Mouse (Mus musculus): ENCODE data around the gene Clip1. TPM values are rescaled to one million over a fixed set of nuclear protein-coding genes. Genes with fewer than 3 reads are reported as not detected.

The Clip1 gene
- total RNA-seq, 2 experiments from 2014 or later, result 118 to 125 TPM

- peak in 1 of 2 experiments; percentile 34 for DNase-seq
- intact Hi-C loops (cut with DNase I), result no loop called here
Observed at GRCm38 (mm10) chr5:123618558-123618957, 65.9 kb downstream of the Clip1 start.

GRCm38 (mm10) chr5:123614246-123614645 is 70.2 kb downstream of the Clip1 start:
- DNase-seq, result no peak
- intact Hi-C loops (cut with DNase I), result loop anchor here (5.0 kb wide), 1 partner anchor 172 kb away; no protein-coding TSS in a partner anchor

- intact Hi-C loops (cut with DNase I), result loop anchor here (2.0 to 5.0 kb wide), 2 partner anchors 25 to 168 kb away; no protein-coding TSS in a partner anchor
- peak; percentile 78 to 88 for DNase-seq
Observed at GRCm38 (mm10) chr5:123609843-123610242, 74.6 kb downstream of the Clip1 start.

- no peak for DNase-seq
- intact Hi-C loops (cut with DNase I), result no loop called here
Observed at GRCm38 (mm10) chr5:123609416-123609815, 75.0 kb downstream of the Clip1 start.

GRCm38 (mm10) chr5:123607211-123607669 is 77.2 kb downstream of the Clip1 start:
- intact Hi-C loops (cut with DNase I), result no loop called here
- DNase-seq, result no peak

GRCm38 (mm10) chr5:123603496-123603895 is 80.9 kb downstream of the Clip1 start:
- intact Hi-C loops (cut with DNase I), result no loop called here
- no peak for DNase-seq

GRCm38 (mm10) chr5:123602174-123602573 is 82.2 kb downstream of the Clip1 start:
- no peak for DNase-seq

GRCm38 (mm10) chr5:123599319-123599718 is 85.1 kb downstream of the Clip1 start:
- DNase-seq, result no peak
- intact Hi-C loops (cut with DNase I), result no loop called here

More at GRCm38 (mm10) chr5:123602174-123602573, 82.2 kb downstream of the Clip1 start:
- intact Hi-C loops (cut with DNase I), result no loop called here

GRCm38 (mm10) chr5:123593622-123594280 is 90.7 kb downstream of the Clip1 start:
- DNase-seq, result no peak
- intact Hi-C loops (cut with DNase I), result no loop called here

- no peak for DNase-seq
- intact Hi-C loops (cut with DNase I), result no loop called here
Observed at GRCm38 (mm10) chr5:123580043-123580442, 104.4 kb downstream of the Clip1 start.

GRCm38 (mm10) chr5:123576696-123577095 is 107.7 kb downstream of the Clip1 start:
- DNase-seq, result no peak
- intact Hi-C loops (cut with DNase I), result no loop called here

- intact Hi-C loops (cut with DNase I), result no loop called here
- DNase-seq, result no peak
Observed at GRCm38 (mm10) chr5:123573362-123573761, 111.1 kb downstream of the Clip1 start.

GRCm38 (mm10) chr5:123572357-123573186 is 111.8 kb downstream of the Clip1 start, which contains the start of gene Vps33a:
Gene Vps33a (minus strand): TSS chr5:123573038.
- intact Hi-C loops (cut with DNase I), result no loop called here
- peak; percentile 97 to 99 for DNase-seq

- no peak for DNase-seq
- intact Hi-C loops (cut with DNase I), result no loop called here
Observed at GRCm38 (mm10) chr5:123561128-123561527, 123.3 kb downstream of the Clip1 start.

- no peak for DNase-seq
- intact Hi-C loops (cut with DNase I), result no loop called here
Observed at GRCm38 (mm10) chr5:123559588-123559987, 124.8 kb downstream of the Clip1 start.

- peak; percentile 64 to 73 for DNase-seq
- intact Hi-C loops (cut with DNase I), result no loop called here
Observed at GRCm38 (mm10) chr5:123556451-123556850, 128.0 kb downstream of the Clip1 start.

GRCm38 (mm10) chr5:123555693-123556092 is 128.7 kb downstream of the Clip1 start:
- intact Hi-C loops (cut with DNase I), result no loop called here
- DNase-seq, result no peak

GRCm38 (mm10) chr5:123533801-123534200 is 150.6 kb downstream of the Clip1 start:
- no peak for DNase-seq
- intact Hi-C loops (cut with DNase I), result no loop called here

- intact Hi-C loops (cut with DNase I), result no loop called here
- no peak for DNase-seq
Observed at GRCm38 (mm10) chr5:123530056-123530455, 154.4 kb downstream of the Clip1 start.

- DNase-seq, result no peak
- intact Hi-C loops (cut with DNase I), result no loop called here
Observed at GRCm38 (mm10) chr5:123528641-123529040, 155.8 kb downstream of the Clip1 start.
